Mouse (Mus musculus) C2C12 (cell line): Measurements from ENCODE around the gene Ccnyl1.

Experiments
- CEBPB ChIP-seq: IDR thresholded peaks from one replicate; pipeline ENCODE4 v1.6.1; 2011; ENCODE audit warnings: low read depth, mild to moderate bottlenecking, control low read depth, moderate library complexity
- CTCF ChIP-seq: IDR thresholded peaks from one replicate; pipeline ENCODE4 v1.5.1; 2011; ENCODE audit not compliant: control insufficient read depth, insufficient read depth, insufficient read length

DNA sequence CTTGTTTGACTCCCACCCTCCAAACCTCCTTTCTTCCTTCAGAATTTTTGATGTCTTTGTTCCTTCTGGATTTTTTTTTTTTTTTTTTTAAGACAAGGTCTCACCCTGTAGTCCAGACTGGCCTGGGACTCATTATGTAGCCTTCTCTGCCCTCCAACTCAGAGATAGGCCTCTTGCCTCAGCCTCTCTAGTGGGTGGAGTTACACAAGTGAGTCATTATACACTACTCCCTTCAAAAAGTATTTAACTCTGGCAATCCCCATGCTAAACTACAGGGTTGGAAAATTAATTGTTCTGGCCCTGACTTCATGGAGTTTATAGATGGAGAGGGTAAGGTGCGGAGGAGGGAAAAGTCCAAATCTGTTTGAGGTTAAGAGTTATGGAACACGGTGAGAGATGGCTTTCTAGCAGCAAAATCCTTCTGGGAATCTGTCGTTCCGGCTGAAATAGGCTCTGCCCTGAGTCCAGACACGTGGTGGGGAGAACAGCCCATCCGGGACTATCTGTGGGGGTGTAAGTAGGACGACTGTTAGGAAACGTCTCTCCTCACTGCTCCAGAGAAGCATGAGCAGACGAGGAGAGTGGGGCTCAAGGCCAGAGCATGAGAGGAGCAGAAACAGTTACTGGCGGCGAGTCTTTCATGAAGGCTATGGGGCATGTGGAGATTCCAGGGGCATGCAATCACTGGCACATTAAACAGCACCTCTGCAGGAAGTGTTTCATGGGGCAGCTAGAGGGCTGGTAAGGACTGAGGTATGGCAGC lies 40.7 kb upstream of the Ccnyl1 start:
- TF ChIP-seq CTCF (no peak), CEBPB (no peak)
